Mouse (Mus musculus) forebrain, embryonic 16.5 days (tissue): Measurements from ENCODE around the gene Ugt1a5. TPM values are rescaled to one million over a fixed set of nuclear protein-coding genes. Genes with fewer than 3 reads are reported as not detected.
A peak's percentile ranks its signal among the peaks of the same experiment; 100 is the strongest.

ENCODE experiments used
- ATAC-seq: fragments of 200-750 bp; cut with Nextera tagmentation; 2 replicates; pipeline ENCODE4 v1.8.0; 2017; ENCODE audit warnings: mild to moderate bottlenecking, moderate library complexity
- H3K27ac ChIP-seq: fragments of 300-500 bp; sonication (generic); 2 replicates; pipeline ENCODE4 v1.5.1; 2014; ENCODE audit warnings: low read length, control low read depth
- H3K27me3 ChIP-seq: fragments of 300-500 bp; sonication (generic); replicated peaks from 2 replicates; pipeline ENCODE4 v1.6.1; 2014; ENCODE audit warnings: low read length; ENCODE audit not compliant: control insufficient read depth, insufficient read depth
- H3K36me3 ChIP-seq: fragments of 300-500 bp; sonication (generic); 2 replicates; pipeline ENCODE4 v1.6.1; 2014; ENCODE audit not compliant: control insufficient read depth, insufficient read depth
- H3K4me1 ChIP-seq: fragments of 300-500 bp; sonication (generic); replicated peaks from 2 replicates; pipeline ENCODE4 v1.6.1; 2014; ENCODE audit warnings: low read length; ENCODE audit not compliant: control insufficient read depth, insufficient read depth
- H3K4me2 ChIP-seq: fragments of 300-500 bp; sonication (generic); 2 replicates; pipeline ENCODE4 v1.6.1; 2014; ENCODE audit warnings: mild to moderate bottlenecking, low read length, control low read depth
- H3K4me3 ChIP-seq: fragments of 300-500 bp; sonication (generic); replicated peaks from 2 replicates; pipeline ENCODE4 v1.5.1; 2014; ENCODE audit warnings: mild to moderate bottlenecking, low read length, control low read depth
- H3K9ac ChIP-seq: fragments of 300-500 bp; sonication (generic); replicated peaks from 2 replicates; pipeline ENCODE4 v1.6.1; 2014; ENCODE audit warnings: low read depth, low read length, control low read depth
- H3K9me3 ChIP-seq: fragments of 300-500 bp; sonication (generic); 2 replicates; pipeline ENCODE4 v1.6.1; 2016; ENCODE audit warnings: low read length; ENCODE audit not compliant: control insufficient read depth
- WGBS: fragments of 180-500 bp; shearing (Covaris S2); extraction: QIAGEN DNeasy Blood & Tissue Kit; methylation state at CpG from one replicate; pipeline ENCODE4 v1.1.7; 2014; 5-methylcytosine and 5-hydroxymethylcytosine counted together
- polyA plus RNA-seq: library from polyadenylated mRNA; unstranded; fragments of >200 nt; fragmentation: Nextera tagmentation; extraction: Ambion mirVana; gene quantifications from 2 replicates; pipeline ENCODE4 v1.2.1, GENCODE M21; 2015

The Ugt1a5 gene
- polyA plus RNA-seq, 1 experiment from 2014 or later = not detected

DNA sequence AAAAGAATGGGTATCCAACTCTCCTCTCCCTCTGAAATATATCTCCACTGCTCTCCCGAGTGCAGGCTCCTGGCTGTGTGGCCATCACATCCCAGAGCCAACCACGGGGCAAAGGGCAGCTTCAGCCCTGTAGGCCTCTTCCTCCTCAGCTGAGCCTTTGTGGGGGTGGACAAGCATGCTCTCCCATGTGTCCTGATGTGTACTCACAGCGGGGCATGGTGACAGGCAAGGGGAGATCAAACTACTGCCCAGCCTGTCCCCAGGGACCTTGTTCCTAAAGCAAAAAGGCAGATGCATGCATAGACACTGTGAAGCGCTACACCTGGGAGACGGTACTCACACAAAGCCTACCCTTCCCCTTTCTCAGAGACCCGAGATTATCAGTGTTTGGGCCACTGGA lies 94.3 kb downstream of the Ugt1a5 start:
- peak; percentile 2; the same call in 1 of the 2 replicates for ATAC-seq
- H3K27me3 ChIP-seq = no peaks in the 10 kb centered on the region
- peaks cover 17% of the 10 kb centered on the region for H3K9me3 ChIP-seq
- WGBS = 83% methylated on average over 6 of the region's 6 CpGs
- peaks cover 47% of the 10 kb centered on the region for H3K36me3 ChIP-seq
- no peak overlapping the region for H3K27ac ChIP-seq
- H3K4me3 ChIP-seq = no peak overlapping the region
- H3K9ac ChIP-seq = no peak overlapping the region
- H3K4me1 ChIP-seq = no peaks in the 10 kb centered on the region
- H3K4me2 ChIP-seq = no peak overlapping the region

DNA sequence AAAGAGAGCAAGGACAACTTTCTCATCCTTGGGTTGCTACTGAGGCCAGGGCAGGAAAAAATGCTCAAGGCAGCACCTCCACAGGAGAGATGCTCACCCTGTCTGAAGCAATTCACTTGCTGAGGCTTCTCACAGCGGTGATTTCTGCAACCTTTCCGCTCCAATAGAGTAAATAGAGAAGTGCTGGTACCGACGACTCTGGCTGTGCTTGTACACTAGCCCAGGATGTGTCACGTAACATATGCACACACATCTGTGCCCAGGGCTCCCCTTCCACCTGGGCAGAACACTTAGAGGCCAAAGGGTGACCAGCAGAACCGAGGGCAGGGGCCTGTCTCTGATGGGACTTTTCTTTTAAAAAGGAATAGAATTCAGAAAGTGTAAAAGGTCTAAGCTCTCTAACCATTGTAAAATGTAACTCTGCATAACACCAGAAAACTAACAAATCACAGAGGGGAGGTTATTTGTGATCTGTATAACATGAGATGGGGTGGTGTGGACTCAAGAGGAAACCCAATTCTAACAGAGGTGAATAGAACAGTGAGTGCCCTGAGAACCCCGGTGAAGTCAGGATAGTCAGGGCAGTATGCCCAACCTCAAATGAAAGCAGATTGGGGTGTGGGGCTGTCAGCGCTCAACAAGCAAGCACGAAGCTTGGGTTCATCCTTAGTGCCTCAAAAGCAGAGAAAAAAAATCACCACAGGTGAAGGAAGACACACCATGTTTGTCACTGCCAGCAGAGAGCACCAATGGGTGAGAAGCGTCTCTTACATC lies 95.0 kb downstream of the Ugt1a5 start:
- no peaks in the 10 kb centered on the region for H3K27me3 ChIP-seq
- no peak overlapping the region for H3K4me3 ChIP-seq
- no peak for ATAC-seq
- 85% methylated on average over 10 of the region's 10 CpGs for WGBS
- H3K9ac ChIP-seq = no peak overlapping the region
- H3K4me1 ChIP-seq = no peaks in the 10 kb centered on the region
- H3K4me2 ChIP-seq = no peak overlapping the region
- no peak overlapping the region for H3K27ac ChIP-seq
- H3K36me3 ChIP-seq = peaks cover 54% of the 10 kb centered on the region
- peaks cover 11% of the 10 kb centered on the region for H3K9me3 ChIP-seq

DNA sequence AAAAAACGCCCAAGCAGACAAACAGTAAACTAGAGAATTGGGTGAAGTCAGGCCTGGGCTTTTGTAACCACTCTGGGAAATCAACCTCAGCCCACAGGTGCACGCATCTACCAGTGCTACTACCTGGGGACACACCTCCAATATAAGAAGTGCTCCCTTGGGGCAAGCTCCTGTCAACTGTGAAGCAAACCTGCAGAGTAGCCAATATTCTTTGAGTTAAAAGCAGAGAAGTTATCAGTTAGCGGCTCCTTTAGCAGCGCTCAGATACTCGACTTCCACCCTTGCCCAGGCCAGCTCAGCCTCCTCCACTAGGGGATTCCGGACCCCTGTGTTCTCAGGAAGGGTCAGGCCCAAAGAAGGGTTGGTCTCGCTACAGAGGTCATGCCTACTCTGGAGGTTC lies 95.9 kb downstream of the Ugt1a5 start:
- H3K4me2 ChIP-seq = no peak overlapping the region
- H3K27me3 ChIP-seq = no peaks in the 10 kb centered on the region
- H3K27ac ChIP-seq = no peak overlapping the region
- no peaks in the 10 kb centered on the region for H3K4me1 ChIP-seq
- no peak overlapping the region for H3K9ac ChIP-seq
- ATAC-seq = no peak
- WGBS = 89% methylated on average over 7 of the region's 7 CpGs
- no peak overlapping the region for H3K4me3 ChIP-seq
- 0 out of 2 replicates have a peak, but pooled peaks cover 3% of the 10 kb centered on the region for H3K9me3 ChIP-seq
- peaks cover 63% of the 10 kb centered on the region for H3K36me3 ChIP-seq

DNA sequence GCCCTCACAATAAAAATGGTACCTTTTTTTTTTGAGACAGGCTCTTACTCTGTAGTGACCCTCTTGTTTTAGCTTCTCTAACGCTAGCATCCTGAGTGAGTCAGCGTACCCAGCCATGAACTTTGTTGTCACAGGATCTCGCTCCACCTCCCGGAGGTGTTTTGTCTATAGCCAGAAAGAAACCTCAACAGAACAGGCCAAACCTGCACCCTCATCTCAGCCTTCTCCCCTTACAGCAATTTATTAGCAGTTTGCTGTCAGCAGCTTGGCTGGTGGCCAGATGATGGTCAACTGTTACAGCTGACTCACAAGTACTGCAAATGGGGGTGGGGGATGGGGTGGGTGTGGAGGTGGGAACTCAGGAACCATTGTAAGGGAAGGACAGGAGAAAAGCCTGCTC lies 96.4 kb downstream of the Ugt1a5 start:
- H3K9ac ChIP-seq = no peak overlapping the region
- no peaks in the 10 kb centered on the region for H3K27me3 ChIP-seq
- peaks cover 69% of the 10 kb centered on the region for H3K36me3 ChIP-seq
- no peak for ATAC-seq
- no peaks in the 10 kb centered on the region for H3K9me3 ChIP-seq
- 82% methylated on average over 4 of the region's 4 CpGs for WGBS
- H3K4me2 ChIP-seq = no peak overlapping the region
- H3K27ac ChIP-seq = no peak overlapping the region
- no peak overlapping the region for H3K4me3 ChIP-seq
- no peaks in the 10 kb centered on the region for H3K4me1 ChIP-seq

DNA sequence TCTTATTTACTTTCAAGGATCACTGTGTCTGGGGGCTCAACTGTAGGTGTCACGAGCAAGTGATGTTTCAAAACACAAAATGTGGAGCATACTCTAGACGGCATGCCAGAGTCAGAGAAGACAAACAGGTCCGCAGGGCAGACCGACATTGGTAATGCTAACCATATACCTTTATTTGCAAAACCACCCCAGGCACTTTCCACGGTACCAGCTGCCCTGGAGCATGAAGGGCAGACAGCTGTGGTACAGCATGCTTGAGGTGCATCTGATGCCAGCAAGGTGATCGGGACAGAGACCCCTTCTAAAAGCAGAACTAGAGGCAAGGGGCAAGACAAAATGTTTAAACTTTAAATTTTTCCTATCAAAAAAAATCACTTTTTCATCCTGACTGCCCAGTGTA lies 97.1 kb downstream of the Ugt1a5 start:
- Histone ChIP-seq H3K9ac (no peak overlapping the region), H3K27ac (no peak overlapping the region), H3K36me3 (peaks cover 76% of the 10 kb centered on the region), H3K4me3 (no peak overlapping the region), H3K9me3 (no peaks in the 10 kb centered on the region), H3K4me2 (no peak overlapping the region), H3K27me3 (no peaks in the 10 kb centered on the region), H3K4me1 (no peaks in the 10 kb centered on the region)
- ATAC-seq = no peak
- WGBS = 78% methylated on average over 6 of the region's 6 CpGs

DNA sequence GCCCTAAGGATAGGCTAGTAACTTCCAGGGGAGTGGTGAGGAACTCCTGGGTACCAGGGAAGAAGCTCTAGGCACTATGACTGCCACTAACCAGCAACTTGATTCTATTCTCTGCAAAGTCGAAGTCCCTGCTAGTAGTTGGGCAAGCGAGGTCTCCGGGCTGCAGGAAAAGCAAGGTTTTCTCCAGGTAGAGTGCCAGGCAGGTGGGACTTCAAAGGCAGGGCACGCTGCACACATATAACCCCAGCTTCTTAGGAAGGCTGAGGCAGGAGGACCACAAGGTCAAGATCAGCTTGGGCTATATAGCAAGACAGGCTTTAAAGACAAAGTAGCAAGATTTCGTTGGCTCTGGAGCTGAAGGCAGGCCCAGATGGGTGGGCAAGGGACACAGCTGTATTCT lies 98.0 kb downstream of the Ugt1a5 start:
- Histone ChIP-seq H3K27me3 (no peaks in the 10 kb centered on the region), H3K4me1 (no peaks in the 10 kb centered on the region), H3K9ac (no peak overlapping the region), H3K9me3 (no peaks in the 10 kb centered on the region), H3K36me3 (peaks cover 84% of the 10 kb centered on the region), H3K27ac (no peak overlapping the region), H3K4me2 (no peak overlapping the region), H3K4me3 (no peak overlapping the region)
- ATAC-seq = no peak
- 90% methylated on average over 5 of the region's 5 CpGs for WGBS

DNA sequence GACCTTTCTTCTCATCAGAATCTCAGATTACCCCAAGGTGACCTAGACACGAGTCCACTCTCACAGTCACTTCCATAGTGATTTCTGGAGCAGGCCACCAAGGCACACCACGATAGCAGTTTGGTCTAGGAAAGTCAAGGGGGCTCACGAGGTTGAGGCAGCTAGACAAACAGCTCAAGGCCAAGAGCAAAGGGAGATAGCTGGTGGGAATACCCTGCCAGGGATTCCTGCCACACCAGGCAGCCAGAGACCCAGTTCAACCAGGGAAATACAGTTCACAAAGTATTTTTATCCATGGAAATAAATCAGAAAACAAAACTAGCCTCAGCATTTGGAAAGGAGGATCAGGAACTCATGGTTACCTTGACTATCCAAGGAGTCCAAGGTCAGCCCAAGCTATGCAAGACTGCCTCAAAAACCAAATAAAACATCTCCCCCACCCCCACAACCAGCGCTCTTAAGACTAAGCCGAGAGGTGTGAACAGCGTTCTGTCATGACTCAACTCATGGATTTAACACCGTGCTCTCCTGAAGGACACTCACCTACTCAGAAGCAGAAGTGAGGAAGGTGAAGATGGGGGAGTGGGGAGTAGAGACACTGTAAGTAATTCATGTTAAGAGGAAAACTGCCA lies 98.5 kb downstream of the Ugt1a5 start:
- no peak overlapping the region for H3K27ac ChIP-seq
- H3K27me3 ChIP-seq = no peaks in the 10 kb centered on the region
- H3K9ac ChIP-seq = no peak overlapping the region
- peaks cover 90% of the 10 kb centered on the region for H3K36me3 ChIP-seq
- no peak overlapping the region for H3K4me2 ChIP-seq
- no peaks in the 10 kb centered on the region for H3K4me1 ChIP-seq
- no peak for ATAC-seq
- no peaks in the 10 kb centered on the region for H3K9me3 ChIP-seq
- 90% methylated on average over 7 of the region's 7 CpGs for WGBS
- no peak overlapping the region for H3K4me3 ChIP-seq

DNA sequence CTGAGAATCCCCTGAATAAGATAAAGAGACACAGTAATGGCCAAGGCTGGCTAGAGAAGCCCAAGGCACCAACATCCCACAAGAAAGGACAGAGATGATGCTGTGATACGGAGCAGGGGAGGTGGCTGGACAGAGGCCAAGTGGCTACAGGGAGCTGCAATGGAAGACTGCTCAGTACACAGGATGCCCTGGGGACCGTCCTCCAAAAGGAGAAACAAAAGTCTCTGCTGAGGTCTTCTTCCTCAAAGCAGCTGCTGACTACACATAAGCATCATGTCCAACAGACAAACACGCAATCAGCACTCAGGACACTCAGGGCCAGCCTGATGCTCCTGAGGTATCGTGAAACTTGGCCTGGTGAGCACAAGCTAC lies 99.0 kb downstream of the Ugt1a5 start:
- Histone ChIP-seq H3K4me1 (no peaks in the 10 kb centered on the region), H3K9ac (no peak overlapping the region), H3K27me3 (no peaks in the 10 kb centered on the region), H3K36me3 (peaks cover 95% of the 10 kb centered on the region), H3K27ac (no peak overlapping the region), H3K4me3 (no peak overlapping the region), H3K9me3 (no peaks in the 10 kb centered on the region), H3K4me2 (no peak overlapping the region)
- WGBS = 80% methylated on average over 4 of the region's 4 CpGs
- no peak for ATAC-seq

DNA sequence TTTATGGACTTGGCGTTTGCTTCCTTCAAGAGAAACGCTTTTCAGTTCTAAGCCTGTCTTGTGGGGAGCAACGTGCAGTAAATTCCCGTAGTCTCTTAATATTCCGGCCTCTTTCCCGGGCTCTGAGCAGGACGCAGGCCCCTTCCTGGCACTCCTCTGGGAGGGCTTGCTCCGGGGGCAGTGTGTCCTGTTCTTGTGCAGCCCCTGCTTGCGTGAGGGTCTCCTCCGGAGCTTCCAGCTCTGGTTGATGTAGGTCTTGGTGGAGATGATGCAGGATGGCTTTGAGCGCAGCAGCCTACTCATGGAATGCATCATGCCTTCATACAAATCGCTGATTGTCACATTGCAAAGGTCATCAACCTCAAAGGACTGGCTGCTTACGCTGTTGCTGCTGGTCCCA lies 100.3 kb downstream of the Ugt1a5 start:
- peaks cover 90% of the 10 kb centered on the region for H3K36me3 ChIP-seq

More for the DNA sequence above, 100.3 kb downstream of the Ugt1a5 start:
- H3K4me1 ChIP-seq = no peaks in the 10 kb centered on the region
- no peaks in the 10 kb centered on the region for H3K9me3 ChIP-seq
- H3K27me3 ChIP-seq = no peaks in the 10 kb centered on the region
- H3K9ac ChIP-seq = no peak overlapping the region
- 92% methylated on average over 13 of the region's 13 CpGs for WGBS
- no peak overlapping the region for H3K4me3 ChIP-seq
- no peak for ATAC-seq
- no peak overlapping the region for H3K4me2 ChIP-seq
- no peak overlapping the region for H3K27ac ChIP-seq
